Mouse (Mus musculus): ENCODE results near the gene C130032M10Rik.

C130032M10Rik gene

GRCm38 (mm10) chr9:114515364-114515763, at the start of gene C130032M10Rik:
Gene C130032M10Rik (plus strand): TSS chr9:114515697.
- DNase-seq, result peak; percentile 83

GRCm38 (mm10) chr9:114466871-114467270, 48.6 kb upstream of the C130032M10Rik start:
- DNase-seq, result no peak

GRCm38 (mm10) chr9:114468217-114468616, 47.3 kb upstream of the C130032M10Rik start:
- DNase-seq, result no peak

GRCm38 (mm10) chr9:114468701-114469100, 46.8 kb upstream of the C130032M10Rik start:
- DNase-seq, result no peak

- no peak for DNase-seq
Observed at GRCm38 (mm10) chr9:114471892-114472291, 43.6 kb upstream of the C130032M10Rik start.

GRCm38 (mm10) chr9:114477019-114477418, 38.5 kb upstream of the C130032M10Rik start:
- no peak for DNase-seq

- DNase-seq, result no peak
Observed at GRCm38 (mm10) chr9:114480940-114481339, 34.6 kb upstream of the C130032M10Rik start.

GRCm38 (mm10) chr9:114484771-114485170, 30.7 kb upstream of the C130032M10Rik start:
- DNase-seq, result no peak

GRCm38 (mm10) chr9:114486808-114487207, 28.7 kb upstream of the C130032M10Rik start:
- DNase-seq, result no peak

- DNase-seq, result peak; percentile 74
Observed at GRCm38 (mm10) chr9:114487481-114488258, 27.8 kb upstream of the C130032M10Rik start.

GRCm38 (mm10) chr9:114496469-114496868, 19.0 kb upstream of the C130032M10Rik start:
- no peak for DNase-seq

- DNase-seq, result peak; percentile 90
Observed at GRCm38 (mm10) chr9:114498218-114498617, 17.3 kb upstream of the C130032M10Rik start.

- peak; percentile 88 for DNase-seq
Observed at GRCm38 (mm10) chr9:114499783-114500515, 15.5 kb upstream of the C130032M10Rik start.

GRCm38 (mm10) chr9:114501111-114501510, 14.4 kb upstream of the C130032M10Rik start:
- no peak for DNase-seq

GRCm38 (mm10) chr9:114501913-114502312, 13.6 kb upstream of the C130032M10Rik start:
- no peak for DNase-seq

GRCm38 (mm10) chr9:114502711-114503427, 12.6 kb upstream of the C130032M10Rik start:
- DNase-seq, result no peak

GRCm38 (mm10) chr9:114504816-114505215, 10.7 kb upstream of the C130032M10Rik start, which contains the start of gene Ccr4:
Gene Ccr4 (minus strand): TSS chr9:114504916.
- DNase-seq, result no peak

- DNase-seq, result no peak
Observed at GRCm38 (mm10) chr9:114506564-114506963, 8.9 kb upstream of the C130032M10Rik start.

GRCm38 (mm10) chr9:114507421-114507820, 8.1 kb upstream of the C130032M10Rik start:
- DNase-seq, result no peak

- DNase-seq, result peak; percentile 84
Observed at GRCm38 (mm10) chr9:114509785-114510184, 5.7 kb upstream of the C130032M10Rik start.

GRCm38 (mm10) chr9:114512831-114513230, 2.7 kb upstream of the C130032M10Rik start:
- peak; percentile 87 for DNase-seq

- DNase-seq, result no peak
Observed at GRCm38 (mm10) chr9:114517924-114518497, 2.5 kb downstream of the C130032M10Rik start.

Data from heart, adult 11 months (tissue).